Mouse (Mus musculus): Measurements from ENCODE around the gene Mrgprh. TPM values are rescaled to one million over a fixed set of nuclear protein-coding genes. Genes with fewer than 3 reads are reported as not detected.

Mrgprh gene
- polyA plus RNA-seq, 1 experiment from 2014 or later, result not detected

Small RNAs within 50 kb of the gene (microRNA-seq; reads per million reads assigned to microRNA genes)
- not detected for gene Gm24085

Other genes with a start within 250 kb of the Mrgprh start
- not detected in 2 replicates for gene Slc22a1, start 200.2 kb upstream of the Mrgprh start, polyA plus RNA-seq (2016; fragmentation: Nextera tagmentation; extraction: Ambion mirVana)
- 25.9 and 27.2 TPM in 2 replicates for gene Igf2r, start 106.4 kb upstream of the Mrgprh start, polyA plus RNA-seq (2016; fragmentation: Nextera tagmentation; extraction: Ambion mirVana)
- 0.44 and 0.72 TPM in 2 replicates for gene Mas1, start 7.9 kb upstream of the Mrgprh start, polyA plus RNA-seq (2016; fragmentation: Nextera tagmentation; extraction: Ambion mirVana)
- gene Pnldc1, start 34.2 kb downstream of the Mrgprh start, polyA plus RNA-seq (2016; fragmentation: Nextera tagmentation; extraction: Ambion mirVana), result 2.4 and 3.4 TPM in 2 replicates
- gene Tcp1, start 39.7 kb downstream of the Mrgprh start, polyA plus RNA-seq (2016; fragmentation: Nextera tagmentation; extraction: Ambion mirVana), result 548 and 551 TPM in 2 replicates
- gene Mrpl18, start 40.3 kb downstream of the Mrgprh start, polyA plus RNA-seq (2016; fragmentation: Nextera tagmentation; extraction: Ambion mirVana), result 198 and 200 TPM in 2 replicates
- 0.98 and 1.3 TPM in 2 replicates for gene Acat3, start 64.6 kb downstream of the Mrgprh start, polyA plus RNA-seq (2016; fragmentation: Nextera tagmentation; extraction: Ambion mirVana)
- gene Acat2, start 84.7 kb downstream of the Mrgprh start, polyA plus RNA-seq (2016; fragmentation: Nextera tagmentation; extraction: Ambion mirVana), result 348 and 367 TPM in 2 replicates
- gene Wtap, start 118.1 kb downstream of the Mrgprh start, polyA plus RNA-seq (2016; fragmentation: Nextera tagmentation; extraction: Ambion mirVana), result 148 and 153 TPM in 2 replicates
- 95.4 and 101 TPM in 2 replicates for gene Sod2, start 130.8 kb downstream of the Mrgprh start, polyA plus RNA-seq (2016; fragmentation: Nextera tagmentation; extraction: Ambion mirVana)
- gene Gpr31b, start 176.3 kb downstream of the Mrgprh start, polyA plus RNA-seq (2016; fragmentation: Nextera tagmentation; extraction: Ambion mirVana), result not detected in 2 replicates
- gene Tcp10b, start 185.1 kb downstream of the Mrgprh start, polyA plus RNA-seq (2016; fragmentation: Nextera tagmentation; extraction: Ambion mirVana), result not detected in 2 replicates

Measured in embryonic facial prominence, embryonic 10.5 days (tissue).